Mouse (Mus musculus): Measurements from ENCODE around the gene Cacna1d. TPM values are rescaled to one million over a fixed set of nuclear protein-coding genes. Genes with fewer than 3 reads are reported as not detected.

Gene Cacna1d
- polyA plus RNA-seq, 1 experiment from 2014 or later, result 1.2 TPM

GRCm38 (mm10) chr14:30354761-30355160, 136.5 kb downstream of the Cacna1d start:
- Histone ChIP-seq H3K27ac (no peak overlapping the region), H3K27me3 (ENCODE audit: low read depth, poor library complexity, severe bottlenecking) (peaks cover 58% of the 10 kb centered on the region), H3K4me1 (peaks cover 27% of the 10 kb centered on the region), H3K4me3 (no peak overlapping the region), H3K9me3 (replicated peaks) (no peaks in the 10 kb centered on the region), H3K36me3 (no peaks in the 10 kb centered on the region)
- 63% methylated on average over 3 of the region's 3 CpGs for WGBS
- DNase-seq (ENCODE audit: low spot score), result peak; percentile 30

DNA sequence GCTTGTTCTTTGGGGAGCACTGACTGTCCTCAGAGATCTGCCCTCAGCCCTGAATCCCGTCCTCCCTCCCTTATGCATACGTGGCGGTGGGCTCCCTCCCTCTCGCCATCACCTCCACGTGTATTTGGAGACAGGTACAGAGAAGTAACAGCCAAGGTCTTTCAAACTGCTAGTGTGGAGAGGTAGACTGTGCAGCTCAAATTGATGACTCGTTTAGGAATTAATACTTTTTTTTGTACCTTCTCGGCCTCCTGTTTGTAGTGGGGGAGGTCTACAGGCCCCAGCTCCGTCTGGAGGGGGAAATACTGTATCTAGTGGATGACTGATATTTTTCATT, 137.2 kb downstream of the Cacna1d start:
- Histone ChIP-seq H3K27me3 (ENCODE audit: low read depth, poor library complexity, severe bottlenecking) (peaks cover 64% of the 10 kb centered on the region), H3K9me3 (replicated peaks) (no peaks in the 10 kb centered on the region), H3K27ac (peak overlapping the region; percentile 88; the same call in 1 of the 2 replicates), H3K4me1 (peaks cover 27% of the 10 kb centered on the region), H3K36me3 (no peaks in the 10 kb centered on the region), H3K4me3 (peak overlapping the region; percentile 58)
- WGBS, result 3% methylated on average over 8 of the region's 8 CpGs
- no peak for DNase-seq (ENCODE audit: low spot score)

- peaks cover 27% of the 10 kb centered on the region for H3K4me1 ChIP-seq
- DNase-seq (ENCODE audit: low spot score), result peak; percentile 73
- peak overlapping the region; percentile 58 for H3K4me3 ChIP-seq
- no peaks in the 10 kb centered on the region for H3K36me3 ChIP-seq
- no peaks in the 10 kb centered on the region for H3K9me3 ChIP-seq (replicated peaks)
- peak overlapping the region; percentile 88 for H3K27ac ChIP-seq
- H3K27me3 ChIP-seq (ENCODE audit: low read depth, poor library complexity, severe bottlenecking), result peaks cover 70% of the 10 kb centered on the region
- WGBS, result 20% methylated on average over 114 of the region's 114 CpGs
Measured at GRCm38 (mm10) chr14:30353291-30354126, 137.7 kb downstream of the Cacna1d start.

DNA sequence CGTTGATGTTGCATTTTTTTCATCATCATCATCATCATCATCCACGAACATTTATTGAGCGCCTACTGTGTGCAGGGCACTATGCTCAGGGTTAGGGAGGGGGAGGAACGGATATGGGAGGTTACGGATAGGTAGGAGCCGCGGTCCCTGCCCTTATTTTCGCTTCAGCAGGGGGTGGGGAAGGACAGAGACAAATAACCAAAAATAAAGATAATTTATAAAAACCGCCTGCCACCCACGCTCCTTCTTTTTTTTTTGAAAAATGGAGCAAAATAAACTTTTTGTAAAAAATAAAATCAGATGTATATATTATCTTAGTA, 138.3 kb downstream of the Cacna1d start:
- H3K4me3 ChIP-seq, result peak overlapping the region; percentile 58
- H3K9me3 ChIP-seq (replicated peaks), result no peaks in the 10 kb centered on the region
- WGBS, result 1% methylated on average over 10 of the region's 10 CpGs
- no peak overlapping the region for H3K27ac ChIP-seq
- no peaks in the 10 kb centered on the region for H3K36me3 ChIP-seq
- no peak for DNase-seq (ENCODE audit: low spot score)
- peaks cover 72% of the 10 kb centered on the region for H3K27me3 ChIP-seq (ENCODE audit: low read depth, poor library complexity, severe bottlenecking)
- H3K4me1 ChIP-seq, result peaks cover 27% of the 10 kb centered on the region

GRCm38 (mm10) chr14:30352061-30352950, 138.9 kb downstream of the Cacna1d start:
- peaks cover 28% of the 10 kb centered on the region for H3K4me1 ChIP-seq
- no peaks in the 10 kb centered on the region for H3K9me3 ChIP-seq (replicated peaks)
- H3K4me3 ChIP-seq, result peak overlapping the region; percentile 58
- peak; percentile 56 for DNase-seq (ENCODE audit: low spot score)
- WGBS, result 3% methylated on average over 31 of the region's 31 CpGs
- H3K27me3 ChIP-seq (ENCODE audit: low read depth, poor library complexity, severe bottlenecking), result peaks cover 72% of the 10 kb centered on the region
- no peak overlapping the region for H3K27ac ChIP-seq
- H3K36me3 ChIP-seq, result no peaks in the 10 kb centered on the region

DNA sequence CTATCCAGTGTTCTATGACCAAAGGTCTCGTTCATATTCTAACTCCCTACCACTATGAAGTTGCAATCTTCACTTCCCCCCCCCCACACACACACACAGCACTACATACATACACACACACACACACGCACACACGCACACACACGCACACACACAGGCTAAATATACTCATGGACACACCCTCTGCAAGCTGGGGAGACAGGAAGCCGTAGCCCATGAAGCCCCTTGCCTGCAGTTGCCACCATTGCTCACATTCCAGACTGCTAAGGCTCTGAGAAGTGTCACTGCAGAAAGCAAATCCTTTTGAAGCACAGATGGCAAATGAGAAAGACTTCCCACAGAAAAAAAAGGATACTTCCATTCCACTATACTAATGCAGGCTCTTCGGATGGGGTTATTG, 141.0 kb downstream of the Cacna1d start:
- Histone ChIP-seq H3K4me1 (peaks cover 34% of the 10 kb centered on the region), H3K27ac (no peak overlapping the region), H3K9me3 (replicated peaks) (no peaks in the 10 kb centered on the region), H3K4me3 (no peak overlapping the region), H3K36me3 (no peaks in the 10 kb centered on the region), H3K27me3 (ENCODE audit: low read depth, poor library complexity, severe bottlenecking) (peaks cover 62% of the 10 kb centered on the region)
- WGBS, result 83% methylated on average over 6 of the region's 6 CpGs
- no peak for DNase-seq (ENCODE audit: low spot score)

GRCm38 (mm10) chr14:30344948-30345865, 146.0 kb downstream of the Cacna1d start:
- WGBS, result 90% methylated on average over 8 of the region's 8 CpGs
- peaks cover 34% of the 10 kb centered on the region for H3K4me1 ChIP-seq
- H3K27ac ChIP-seq, result no peak overlapping the region
- H3K4me3 ChIP-seq, result no peak overlapping the region
- peaks cover 21% of the 10 kb centered on the region for H3K27me3 ChIP-seq (ENCODE audit: low read depth, poor library complexity, severe bottlenecking)
- no peaks in the 10 kb centered on the region for H3K9me3 ChIP-seq (replicated peaks)
- DNase-seq (ENCODE audit: low spot score), result no peak
- H3K36me3 ChIP-seq, result no peaks in the 10 kb centered on the region

DNA sequence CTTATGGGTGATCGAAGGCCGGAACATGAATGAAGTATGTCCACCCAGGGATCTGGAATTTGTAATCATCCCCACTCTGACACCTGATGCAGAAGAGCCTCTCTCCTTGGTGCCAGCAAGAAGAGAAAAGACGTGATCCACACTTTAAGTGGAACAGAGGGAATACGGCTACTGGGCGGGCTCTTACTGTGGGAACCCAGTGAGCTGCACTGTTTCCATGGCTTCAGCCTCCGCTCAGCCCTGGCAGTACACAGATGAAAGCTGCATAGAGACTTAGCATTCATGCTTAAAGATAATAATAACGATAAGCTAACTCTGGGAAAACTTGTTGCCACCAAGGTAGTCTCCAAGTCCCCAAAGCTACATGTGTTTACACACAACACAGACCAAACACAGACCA, 147.5 kb downstream of the Cacna1d start:
- Histone ChIP-seq H3K9me3 (replicated peaks) (no peaks in the 10 kb centered on the region), H3K36me3 (no peaks in the 10 kb centered on the region), H3K4me3 (no peak overlapping the region), H3K27ac (no peak overlapping the region), H3K4me1 (peaks cover 41% of the 10 kb centered on the region), H3K27me3 (ENCODE audit: low read depth, poor library complexity, severe bottlenecking) (peaks cover 9% of the 10 kb centered on the region)
- 87% methylated on average over 7 of the region's 7 CpGs for WGBS
- DNase-seq (ENCODE audit: low spot score), result no peak

DNA sequence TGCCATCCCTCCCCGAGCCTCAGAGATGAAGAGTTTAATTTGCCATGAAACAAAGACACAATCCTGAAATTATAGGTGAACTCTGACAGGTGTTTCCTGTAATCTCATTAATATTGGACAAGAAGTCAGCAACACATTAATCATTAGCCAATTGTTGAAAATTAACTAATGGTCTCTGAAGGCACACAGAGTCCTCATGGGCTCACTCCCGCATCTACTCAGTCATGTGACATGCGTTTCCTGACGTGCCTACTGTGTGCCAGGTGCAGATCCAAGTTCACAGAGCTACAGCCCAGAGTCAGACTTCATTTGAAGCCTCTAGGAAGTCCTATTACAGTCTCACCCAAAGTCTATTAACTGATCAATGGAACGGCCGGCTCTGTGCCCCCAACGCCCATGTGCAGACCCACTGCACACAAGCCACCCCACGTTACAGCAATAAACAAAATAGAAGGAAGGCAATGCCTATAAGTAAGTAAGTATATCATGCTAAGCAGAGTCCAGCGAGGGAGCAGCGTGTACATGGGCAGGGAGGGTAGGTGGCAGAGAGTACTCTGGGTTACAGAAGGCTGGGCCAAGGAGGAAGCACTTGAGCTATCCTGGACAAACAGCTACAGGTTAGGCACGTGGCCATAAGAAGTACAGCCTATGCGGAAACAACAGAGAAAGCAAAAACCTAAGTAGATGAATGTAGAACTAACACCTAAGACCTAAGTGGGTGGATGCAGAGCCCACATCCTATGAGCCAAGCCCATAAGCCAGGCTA, 149.2 kb downstream of the Cacna1d start:
- no peak overlapping the region for H3K27ac ChIP-seq
- no peak overlapping the region for H3K4me3 ChIP-seq
- H3K36me3 ChIP-seq, result no peaks in the 10 kb centered on the region
- H3K27me3 ChIP-seq (ENCODE audit: low read depth, poor library complexity, severe bottlenecking), result 0 out of 2 replicates have a peak, but pooled peaks cover 5% of the 10 kb centered on the region
- H3K9me3 ChIP-seq (replicated peaks), result no peaks in the 10 kb centered on the region
- peaks cover 34% of the 10 kb centered on the region for H3K4me1 ChIP-seq
- WGBS, result 85% methylated on average over 12 of the region's 12 CpGs
- DNase-seq (ENCODE audit: low spot score), result no peak

GRCm38 (mm10) chr14:30340140-30340539, 151.1 kb downstream of the Cacna1d start:
- H3K27ac ChIP-seq, result no peak overlapping the region
- H3K9me3 ChIP-seq (replicated peaks), result no peaks in the 10 kb centered on the region
- no peak overlapping the region for H3K4me3 ChIP-seq
- 0 out of 2 replicates have a peak, but pooled peaks cover 5% of the 10 kb centered on the region for H3K27me3 ChIP-seq (ENCODE audit: low read depth, poor library complexity, severe bottlenecking)
- no peak for DNase-seq (ENCODE audit: low spot score)
- peaks cover 27% of the 10 kb centered on the region for H3K4me1 ChIP-seq
- no peaks in the 10 kb centered on the region for H3K36me3 ChIP-seq
- 64% methylated on average over 3 of the region's 3 CpGs for WGBS

DNA sequence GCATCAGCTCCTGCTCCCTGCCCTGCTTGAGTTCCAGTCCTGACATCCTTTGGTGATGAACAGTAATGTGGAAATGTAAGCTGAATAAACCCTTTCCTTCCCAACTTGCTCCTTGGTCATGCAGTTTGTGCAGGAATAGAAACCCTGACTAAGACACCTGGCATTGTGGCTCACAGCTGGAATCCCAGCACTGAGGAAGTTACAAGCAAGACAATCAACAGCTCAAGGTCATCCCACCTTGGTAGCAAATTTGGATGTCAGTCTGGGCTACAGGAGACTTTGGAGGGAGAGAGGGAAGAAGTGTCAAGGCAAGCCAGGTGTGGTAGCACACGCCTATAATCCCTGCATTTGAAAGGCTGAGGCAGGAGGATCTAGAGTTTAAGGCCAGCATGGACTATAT, 159.4 kb downstream of the Cacna1d start:
- Histone ChIP-seq H3K9me3 (replicated peaks) (no peaks in the 10 kb centered on the region), H3K4me3 (no peak overlapping the region), H3K27me3 (ENCODE audit: low read depth, poor library complexity, severe bottlenecking) (no peaks in the 10 kb centered on the region), H3K4me1 (peaks cover 8% of the 10 kb centered on the region; the same call in 1 of the 2 replicates), H3K27ac (no peak overlapping the region), H3K36me3 (no peaks in the 10 kb centered on the region)
- no peak for DNase-seq (ENCODE audit: low spot score)
- WGBS, result 85% methylated on average over 1 of the region's 1 CpGs
